Mouse (Mus musculus): ENCODE data around the gene Serpina3i. TPM values are rescaled to one million over a fixed set of nuclear protein-coding genes. Genes with fewer than 3 reads are reported as not detected.

The Serpina3i gene
- total RNA-seq (2021): under 1 TPM in 1 of 2 experiments, not detected in 1; 0.94 TPM
- 0.10 and 0.12 TPM in 2 replicates for polyA plus RNA-seq (2012; rRNA removed)
- long read RNA-seq: 0 reads

GRCm38 (mm10) chr12:104262863-104263262 lies at the start of gene Serpina3i:
Gene Serpina3i (plus strand): TSS chr12:104263122.
- Histone ChIP-seq H3K27ac (no peak within 1 kb of the TSS), H3K4me1 (ENCODE audit: control insufficient read depth, insufficient read depth, low read length) (no peaks in the 10 kb centered on the region), H3K79me2 (replicated peaks; ENCODE audit: control insufficient read depth, insufficient read depth, low read length) (no peaks in the 10 kb centered on the region), H3K9ac (ENCODE audit: low read depth, low read length) (no peak within 1 kb of the TSS), H3K27me3 (ENCODE audit: control insufficient read depth, insufficient read depth, low read length) (no peaks in the 10 kb centered on the region), H3K4me3 (no peak within 1 kb of the TSS), H3K36me3 (ENCODE audit: control insufficient read depth, insufficient read depth, low read length) (no peaks in the 10 kb centered on the region)
- intact Hi-C loops (cut with DNase I): no loop called here
- TF ChIP-seq POLR2A (IDR thresholded peaks at IDR 0.05; ENCODE audit: insufficient read depth, low read depth, low read length) (no peak), CTCF (IDR thresholded peaks at IDR 0.05) (no peak), EP300 (IDR thresholded peaks at IDR 0.05; ENCODE audit: insufficient read depth, low read depth, low read length) (no peak)
- no peak for DNase-seq

- H3K27me3 ChIP-seq (ENCODE audit: control insufficient read depth, insufficient read depth, low read length): no peaks in the 10 kb centered on the region
- H3K4me1 ChIP-seq (ENCODE audit: control insufficient read depth, insufficient read depth, low read length): no peaks in the 10 kb centered on the region
- DNase-seq: no peak
- 53% methylated on average over 2 of the region's 2 CpGs for WGBS
- H3K36me3 ChIP-seq (ENCODE audit: control insufficient read depth, insufficient read depth, low read length): no peaks in the 10 kb centered on the region
- intact Hi-C loops (cut with DNase I): no loop called here
- no peak for TF ChIP-seq EP300 (IDR thresholded peaks at IDR 0.05; ENCODE audit: insufficient read depth, low read depth, low read length)
- no peak for TF ChIP-seq POLR2A (IDR thresholded peaks at IDR 0.05; ENCODE audit: insufficient read depth, low read depth, low read length)
- TF ChIP-seq CTCF (IDR thresholded peaks at IDR 0.05): no peak
- no peak overlapping the region for H3K4me3 ChIP-seq
- H3K79me2 ChIP-seq (replicated peaks; ENCODE audit: control insufficient read depth, insufficient read depth, low read length): no peaks in the 10 kb centered on the region
- no peak overlapping the region for H3K27ac ChIP-seq
- H3K9ac ChIP-seq (ENCODE audit: low read depth, low read length): no peak overlapping the region
These were observed 49.1 kb upstream of the Serpina3i start for GRCm38 (mm10) chr12:104213689-104214444.

GRCm38 (mm10) chr12:104214445-104214753 lies 48.5 kb upstream of the Serpina3i start, which contains the start of gene Serpina3f:
Gene Serpina3f (plus strand): TSS chr12:104214544.
- H3K9ac ChIP-seq (ENCODE audit: low read depth, low read length): no peak within 1 kb of the TSS
- no peaks in the 10 kb centered on the region for H3K4me1 ChIP-seq (ENCODE audit: control insufficient read depth, insufficient read depth, low read length)
- WGBS: 63% methylated on average over 1 of the region's 1 CpGs
- intact Hi-C loops (cut with DNase I): no loop called here
- TF ChIP-seq CTCF (IDR thresholded peaks at IDR 0.05) (no peak), EP300 (IDR thresholded peaks at IDR 0.05; ENCODE audit: insufficient read depth, low read depth, low read length) (no peak), POLR2A (IDR thresholded peaks at IDR 0.05; ENCODE audit: insufficient read depth, low read depth, low read length) (no peak)
- no peak for DNase-seq
- no peak within 1 kb of the TSS for H3K27ac ChIP-seq
- no peaks in the 10 kb centered on the region for H3K79me2 ChIP-seq (replicated peaks; ENCODE audit: control insufficient read depth, insufficient read depth, low read length)
- H3K36me3 ChIP-seq (ENCODE audit: control insufficient read depth, insufficient read depth, low read length): no peaks in the 10 kb centered on the region
- H3K4me3 ChIP-seq: no peak within 1 kb of the TSS
- H3K27me3 ChIP-seq (ENCODE audit: control insufficient read depth, insufficient read depth, low read length): no peaks in the 10 kb centered on the region

GRCm38 (mm10) chr12:104215249-104215648 lies 47.7 kb upstream of the Serpina3i start:
- Histone ChIP-seq H3K9ac (ENCODE audit: low read depth, low read length) (no peak overlapping the region), H3K4me1 (ENCODE audit: control insufficient read depth, insufficient read depth, low read length) (no peaks in the 10 kb centered on the region), H3K79me2 (replicated peaks; ENCODE audit: control insufficient read depth, insufficient read depth, low read length) (no peaks in the 10 kb centered on the region), H3K27me3 (ENCODE audit: control insufficient read depth, insufficient read depth, low read length) (no peaks in the 10 kb centered on the region), H3K36me3 (ENCODE audit: control insufficient read depth, insufficient read depth, low read length) (no peaks in the 10 kb centered on the region), H3K27ac (no peak overlapping the region), H3K4me3 (no peak overlapping the region)
- TF ChIP-seq EP300 (IDR thresholded peaks at IDR 0.05; ENCODE audit: insufficient read depth, low read depth, low read length) (no peak), POLR2A (IDR thresholded peaks at IDR 0.05; ENCODE audit: insufficient read depth, low read depth, low read length) (no peak), CTCF (IDR thresholded peaks at IDR 0.05) (no peak)
- intact Hi-C loops (cut with DNase I): no loop called here
- no peak for DNase-seq
- WGBS: 77% methylated on average over 1 of the region's 1 CpGs

- intact Hi-C loops (cut with DNase I): loop anchor here (1.0 kb wide), 1 partner anchor 20 kb away; no protein-coding TSS in a partner anchor
These were observed 41.3 kb upstream of the Serpina3i start for GRCm38 (mm10) chr12:104221616-104222015.

GRCm38 (mm10) chr12:104223690-104224089 lies 39.2 kb upstream of the Serpina3i start:
- Histone ChIP-seq H3K4me1 (ENCODE audit: control insufficient read depth, insufficient read depth, low read length) (0 out of 2 replicates have a peak, but pooled peaks cover 1% of the 10 kb centered on the region), H3K4me3 (no peak overlapping the region), H3K79me2 (replicated peaks; ENCODE audit: control insufficient read depth, insufficient read depth, low read length) (no peaks in the 10 kb centered on the region), H3K27me3 (ENCODE audit: control insufficient read depth, insufficient read depth, low read length) (no peaks in the 10 kb centered on the region), H3K27ac (no peak overlapping the region), H3K9ac (ENCODE audit: low read depth, low read length) (no peak overlapping the region), H3K36me3 (ENCODE audit: control insufficient read depth, insufficient read depth, low read length) (no peaks in the 10 kb centered on the region)
- no peak for DNase-seq
- intact Hi-C loops (cut with DNase I): loop anchor here (1.0 kb wide), 1 partner anchor 31 kb away; no protein-coding TSS in a partner anchor
- TF ChIP-seq EP300 (IDR thresholded peaks at IDR 0.05; ENCODE audit: insufficient read depth, low read depth, low read length) (no peak), POLR2A (IDR thresholded peaks at IDR 0.05; ENCODE audit: insufficient read depth, low read depth, low read length) (no peak)
- 39% methylated on average over 1 of the region's 1 CpGs for WGBS

More at GRCm38 (mm10) chr12:104221616-104222015, 41.3 kb upstream of the Serpina3i start:
- H3K27me3 ChIP-seq (ENCODE audit: control insufficient read depth, insufficient read depth, low read length): no peaks in the 10 kb centered on the region
- no peak overlapping the region for H3K27ac ChIP-seq
- H3K4me3 ChIP-seq: no peak overlapping the region
- no peak overlapping the region for H3K9ac ChIP-seq (ENCODE audit: low read depth, low read length)
- no peak for TF ChIP-seq POLR2A (IDR thresholded peaks at IDR 0.05; ENCODE audit: insufficient read depth, low read depth, low read length)
- no peak for TF ChIP-seq CTCF (IDR thresholded peaks at IDR 0.05)
- TF ChIP-seq EP300 (IDR thresholded peaks at IDR 0.05; ENCODE audit: insufficient read depth, low read depth, low read length): no peak
- 60% methylated on average over 1 of the region's 1 CpGs for WGBS
- DNase-seq: no peak
- 0 out of 2 replicates have a peak, but pooled peaks cover 1% of the 10 kb centered on the region for H3K4me1 ChIP-seq (ENCODE audit: control insufficient read depth, insufficient read depth, low read length)
- no peaks in the 10 kb centered on the region for H3K36me3 ChIP-seq (ENCODE audit: control insufficient read depth, insufficient read depth, low read length)
- H3K79me2 ChIP-seq (replicated peaks; ENCODE audit: control insufficient read depth, insufficient read depth, low read length): no peaks in the 10 kb centered on the region

Data from heart, adult 2 months (tissue).